Mouse (Mus musculus): ENCODE results near the gene Hcn2.

Hcn2 gene

DNA sequence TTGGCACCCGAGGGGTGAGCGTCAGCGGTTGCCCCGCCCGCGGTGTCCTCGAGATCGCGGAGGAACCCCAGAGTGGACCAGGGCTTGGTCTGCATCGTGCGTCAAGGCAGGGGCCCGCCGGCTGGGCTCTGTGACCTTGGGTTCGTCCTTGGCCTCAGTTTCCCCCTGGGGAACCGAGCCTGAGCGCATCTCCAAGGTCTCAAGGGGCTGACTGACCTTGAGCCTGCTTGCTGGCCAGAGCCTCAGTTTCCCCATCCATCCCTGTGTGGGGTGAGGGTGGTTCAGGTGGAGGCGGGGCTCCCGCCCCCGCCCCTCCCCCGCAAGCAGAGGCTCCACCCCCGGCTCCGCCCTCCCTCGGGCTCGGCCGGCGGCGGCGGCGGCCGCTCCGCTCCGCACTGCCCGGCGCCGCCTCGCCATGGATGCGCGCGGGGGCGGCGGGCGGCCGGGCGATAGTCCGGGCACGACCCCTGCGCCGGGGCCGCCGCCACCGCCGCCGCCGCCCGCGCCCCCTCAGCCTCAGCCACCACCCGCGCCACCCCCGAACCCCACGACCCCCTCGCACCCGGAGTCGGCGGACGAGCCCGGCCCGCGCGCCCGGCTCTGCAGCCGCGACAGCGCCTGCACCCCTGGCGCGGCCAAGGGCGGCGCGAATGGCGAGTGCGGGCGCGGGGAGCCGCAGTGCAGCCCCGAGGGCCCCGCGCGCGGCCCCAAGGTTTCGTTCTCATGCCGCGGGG is at the start of gene Hcn2:
Hcn2 (plus strand) TSS at position 381 of the 734 bp plus-strand sequence.
- no peak for DNase-seq (ENCODE audit: low spot score)

DNA sequence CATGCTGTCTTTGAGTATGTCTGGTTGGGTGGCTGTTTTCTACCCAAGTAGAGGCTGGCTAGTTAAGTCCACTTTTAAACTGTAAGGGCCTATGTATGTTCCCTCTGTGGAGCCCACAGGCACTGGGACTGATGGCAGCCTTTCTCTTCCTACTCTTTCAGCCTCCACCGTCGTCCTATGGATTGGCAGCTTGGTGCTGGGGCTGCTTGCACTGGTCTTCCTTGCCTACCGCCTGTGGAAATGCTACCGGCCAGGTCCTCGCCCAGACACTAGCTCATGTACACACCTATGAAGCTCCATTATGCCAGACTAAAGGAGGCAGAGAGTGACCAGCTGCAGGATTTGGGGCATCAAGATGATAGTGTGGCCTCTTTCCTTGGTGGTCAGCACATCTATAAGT is 48.4 kb upstream of the Hcn2 start:
- no peak for DNase-seq (ENCODE audit: low spot score)

DNA sequence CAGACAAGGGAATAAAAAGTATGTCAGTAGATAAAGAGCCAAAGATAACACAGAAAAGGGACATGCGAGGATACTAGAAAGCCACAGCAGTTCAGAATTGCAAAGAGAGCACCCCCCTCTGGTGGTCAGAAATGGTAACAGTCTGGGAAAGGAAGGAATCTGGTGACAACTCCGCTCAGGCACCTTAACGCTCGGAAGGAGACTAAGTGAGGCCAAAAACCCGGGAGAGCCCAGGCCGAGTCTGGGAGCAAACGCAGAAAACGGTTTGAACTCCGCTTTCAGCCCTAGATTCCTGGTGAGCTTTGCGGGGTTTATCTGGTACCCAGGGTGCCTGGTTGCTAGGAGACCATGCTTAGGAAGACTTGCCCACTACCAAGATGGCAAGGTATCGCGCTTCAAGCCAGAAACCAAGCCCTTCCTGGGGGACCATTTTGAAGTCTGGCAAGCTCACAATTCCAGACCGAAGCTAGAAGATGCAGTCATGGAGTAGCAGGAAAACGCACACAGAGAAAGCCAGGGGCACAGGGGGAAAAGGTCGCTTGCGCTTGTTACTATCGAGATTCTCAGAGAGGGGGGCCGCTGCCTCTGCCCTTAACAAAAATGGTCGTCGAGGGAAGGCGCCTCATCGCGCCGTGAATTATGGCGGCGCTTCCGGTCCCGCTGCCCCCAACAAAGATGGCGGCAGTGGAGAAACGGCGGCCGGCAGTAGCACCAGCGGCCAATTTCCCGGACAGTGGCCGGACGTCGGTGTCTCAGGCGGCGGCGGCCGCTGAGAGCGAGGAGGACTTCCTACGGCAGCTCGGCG is 47.5 kb upstream of the Hcn2 start, which contains the start of gene Tpgs1:
Tpgs1 (plus strand) TSS at position 599 of the 805 bp plus-strand sequence.
- DNase-seq (ENCODE audit: low spot score), result peak; percentile 76

DNA sequence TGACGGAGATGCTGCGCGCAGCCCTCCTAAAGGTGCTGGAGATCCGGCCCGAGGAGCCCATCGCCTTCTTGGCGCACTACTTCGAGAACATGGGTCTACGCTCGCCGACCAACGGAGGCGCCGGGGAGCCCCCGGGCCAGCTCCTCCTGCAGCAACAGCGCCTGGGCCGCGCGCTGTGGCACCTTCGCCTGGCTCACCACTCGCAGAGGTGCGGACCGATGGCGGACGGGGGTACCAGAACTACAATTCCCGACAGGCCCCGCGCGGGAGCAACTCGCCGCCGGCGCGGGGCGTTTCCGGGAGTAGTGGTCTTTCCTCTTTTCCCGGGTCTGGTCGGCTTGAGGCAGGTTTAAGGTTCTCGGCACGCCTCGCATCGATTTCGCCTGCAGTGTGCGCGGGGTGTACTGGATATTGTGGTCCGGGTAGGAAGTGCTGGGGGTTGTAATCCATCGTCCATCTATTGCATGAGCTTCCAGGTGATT is 46.8 kb upstream of the Hcn2 start:
- DNase-seq (ENCODE audit: low spot score), result peak; percentile 57

DNA sequence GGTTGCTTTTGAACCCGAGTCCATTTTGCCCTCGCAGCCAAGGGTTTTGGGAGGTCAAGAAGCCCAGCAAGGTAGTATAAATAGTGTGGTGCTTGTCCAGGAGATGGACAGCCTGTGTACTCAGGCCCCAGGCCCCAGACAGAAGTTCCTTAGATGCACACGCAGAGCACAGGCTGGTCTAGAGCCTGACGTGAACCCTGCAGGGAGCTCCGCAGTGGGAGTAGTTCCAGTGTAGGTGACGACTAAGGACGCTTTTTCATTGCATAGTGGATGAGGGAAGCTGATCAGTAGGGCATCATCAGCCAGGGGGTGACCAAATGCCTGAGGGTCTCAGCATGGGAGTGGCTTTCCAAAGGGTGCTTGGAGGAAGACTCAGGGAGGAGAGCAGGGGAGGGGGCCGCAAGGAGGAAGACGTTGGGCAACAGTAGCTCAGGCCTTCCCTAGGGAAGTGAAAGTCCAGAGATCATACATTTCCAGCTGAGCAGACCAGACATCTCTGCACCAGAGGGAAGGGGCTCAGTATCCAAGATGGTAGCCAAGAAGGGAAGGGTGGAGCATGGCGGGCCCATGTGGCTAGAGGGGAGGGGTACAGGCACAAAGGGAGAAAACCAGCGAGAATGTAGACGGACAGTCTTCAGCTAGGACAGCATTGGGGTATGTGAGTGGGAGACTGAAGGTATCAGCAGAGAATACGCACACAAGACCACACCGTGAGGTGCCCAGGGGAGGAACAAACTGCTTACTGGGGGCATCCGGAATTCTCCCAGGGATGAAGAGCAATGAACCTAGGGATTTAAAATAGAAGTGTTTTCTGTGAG is 46.2 kb upstream of the Hcn2 start:
- no peak for DNase-seq (ENCODE audit: low spot score)

DNA sequence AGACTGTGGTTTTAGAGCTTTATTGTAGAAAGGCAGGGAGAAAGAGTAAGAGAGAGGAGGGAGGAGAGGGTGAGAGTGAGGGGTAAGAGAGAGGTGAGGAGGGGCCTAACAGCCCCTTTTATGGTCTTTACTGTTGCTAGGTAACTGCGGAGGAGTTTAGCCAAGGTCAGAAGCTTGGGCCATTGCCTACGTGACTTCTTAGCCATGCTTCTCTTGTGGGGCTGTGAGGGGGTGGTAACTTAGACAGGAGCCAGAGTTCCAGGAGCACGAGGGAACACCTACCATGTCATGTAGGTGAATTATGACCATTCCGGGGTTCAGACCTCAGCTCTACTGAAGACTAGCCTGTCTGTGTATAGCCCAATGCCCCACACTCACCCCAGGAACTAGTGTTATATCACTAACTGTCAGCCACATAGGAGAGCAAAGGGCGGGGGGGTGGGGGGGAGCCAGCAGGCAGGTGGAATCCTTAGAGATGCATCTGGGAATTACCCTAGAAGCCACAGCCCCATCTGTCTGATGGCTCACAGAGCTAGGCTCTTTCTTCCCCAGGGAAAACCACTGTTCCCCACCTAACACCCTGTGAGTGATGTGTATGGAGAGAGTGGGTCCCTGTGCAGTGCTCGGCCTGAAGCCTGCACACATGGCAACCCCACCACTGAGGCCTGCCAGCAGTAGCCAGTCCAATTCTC is 44.9 kb upstream of the Hcn2 start:
- DNase-seq (ENCODE audit: low spot score), result no peak

DNA sequence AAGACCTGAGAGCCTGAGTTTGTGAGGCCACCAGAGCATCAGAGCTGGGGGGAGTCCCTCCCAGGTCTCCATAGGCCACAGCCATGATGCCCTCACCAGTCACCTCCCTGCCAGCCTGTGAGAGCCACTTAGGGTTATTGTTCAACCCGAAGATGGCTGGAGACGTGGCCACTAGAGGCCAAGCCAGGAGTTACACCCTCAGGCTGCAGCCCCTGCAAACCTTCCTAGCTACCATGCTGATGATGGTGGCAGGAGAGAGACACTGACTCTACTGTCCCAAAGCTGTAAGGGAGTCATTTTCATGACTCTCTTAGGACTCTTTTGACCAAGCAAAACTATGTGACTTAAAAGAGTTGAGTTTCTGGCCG is 44.4 kb upstream of the Hcn2 start:
- no peak for DNase-seq (ENCODE audit: low spot score)

DNA sequence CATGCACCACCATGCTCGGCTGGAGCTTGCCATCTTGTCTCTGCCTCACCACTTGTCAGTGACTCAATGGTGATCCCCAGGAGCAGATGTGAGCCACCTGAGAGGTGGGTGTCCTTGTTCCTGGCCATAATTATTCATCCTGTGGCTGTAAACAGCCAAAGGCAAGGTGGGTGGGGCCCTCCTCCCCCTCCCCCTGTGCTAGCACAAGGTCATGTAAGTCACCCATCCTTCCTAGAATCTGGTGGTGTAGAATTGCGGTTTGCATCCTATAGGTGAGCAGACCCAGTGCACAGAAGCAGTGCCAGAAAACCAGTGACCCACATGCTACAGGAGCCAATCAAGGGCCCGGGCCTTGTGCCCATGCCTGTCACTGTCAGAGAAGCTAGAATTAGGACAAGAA is 43.4 kb upstream of the Hcn2 start:
- DNase-seq (ENCODE audit: low spot score), result no peak

DNA sequence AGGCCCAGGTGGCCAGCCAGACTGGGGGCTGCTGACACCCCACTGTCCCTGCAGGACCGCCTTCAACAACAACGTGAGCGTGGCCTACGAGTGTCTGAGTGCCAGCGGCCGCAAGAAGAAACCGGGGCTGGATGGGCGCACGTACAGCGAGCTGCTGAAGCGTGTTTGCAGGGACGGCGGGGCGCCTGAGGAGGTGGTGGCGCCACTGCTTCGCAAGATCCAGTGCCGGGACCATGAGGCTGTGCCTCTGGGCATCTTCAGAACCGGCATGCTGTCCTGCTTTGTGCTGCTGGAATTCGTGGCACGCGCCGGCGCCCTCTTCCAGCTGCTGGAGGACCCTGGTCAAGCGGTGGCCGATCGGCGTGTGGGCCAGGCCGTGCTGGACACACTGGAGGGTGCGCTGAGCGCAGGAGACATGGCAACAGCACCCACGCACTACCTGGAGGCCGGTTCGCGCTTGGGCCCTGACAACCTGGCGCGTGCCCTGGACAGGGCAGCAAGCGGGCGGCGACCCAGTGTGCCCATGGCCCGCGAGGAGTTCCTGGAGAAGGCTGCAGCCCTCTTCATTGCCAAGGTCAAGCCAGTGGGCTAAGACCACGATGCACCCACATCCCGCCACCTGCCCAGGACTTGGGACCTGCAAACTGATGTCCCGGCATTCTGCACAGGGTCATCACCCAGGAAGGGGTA is 40.9 kb upstream of the Hcn2 start:
- DNase-seq (ENCODE audit: low spot score), result no peak

DNA sequence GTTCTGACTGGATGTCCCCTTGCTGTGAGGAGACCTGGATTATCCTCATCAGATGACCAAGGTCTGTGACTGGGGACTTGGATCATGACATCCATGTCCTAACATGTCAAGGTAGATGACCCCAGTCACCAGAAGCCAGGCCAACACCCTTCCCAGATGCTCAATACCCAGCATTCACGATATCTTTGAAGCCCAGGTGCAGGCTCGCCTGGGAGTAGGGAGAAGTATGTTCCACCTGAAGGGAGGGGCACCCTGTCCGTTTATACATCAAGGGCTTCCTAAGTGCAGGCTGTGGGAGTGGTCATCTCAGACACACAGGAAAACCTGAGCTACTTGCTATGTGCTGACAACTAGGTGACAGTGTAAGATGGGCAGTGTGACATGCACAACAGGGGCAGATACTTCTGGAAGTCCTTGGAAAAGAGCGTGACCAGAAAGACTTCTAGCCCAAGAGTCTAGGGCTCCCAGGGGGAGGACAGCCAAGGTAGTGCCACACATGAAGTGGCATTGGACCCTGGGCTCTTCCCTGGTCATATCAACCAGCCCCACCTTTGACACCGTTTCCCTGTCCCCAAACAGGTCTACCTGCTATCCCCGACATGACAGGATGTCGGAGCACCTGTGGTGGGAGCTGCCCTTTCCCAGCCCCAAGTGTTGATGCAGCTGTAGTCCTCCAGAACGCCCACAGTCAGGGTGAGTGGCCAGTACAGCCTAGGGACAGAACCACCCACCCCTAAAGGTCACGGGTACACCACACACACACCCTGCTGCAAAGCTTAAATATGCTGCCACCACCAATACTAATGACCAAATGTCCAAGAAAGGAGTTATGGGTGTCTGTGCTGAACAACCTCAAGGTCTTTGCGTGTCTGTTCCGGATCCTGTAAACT is 35.6 kb upstream of the Hcn2 start:
- DNase-seq (ENCODE audit: low spot score), result no peak

DNA sequence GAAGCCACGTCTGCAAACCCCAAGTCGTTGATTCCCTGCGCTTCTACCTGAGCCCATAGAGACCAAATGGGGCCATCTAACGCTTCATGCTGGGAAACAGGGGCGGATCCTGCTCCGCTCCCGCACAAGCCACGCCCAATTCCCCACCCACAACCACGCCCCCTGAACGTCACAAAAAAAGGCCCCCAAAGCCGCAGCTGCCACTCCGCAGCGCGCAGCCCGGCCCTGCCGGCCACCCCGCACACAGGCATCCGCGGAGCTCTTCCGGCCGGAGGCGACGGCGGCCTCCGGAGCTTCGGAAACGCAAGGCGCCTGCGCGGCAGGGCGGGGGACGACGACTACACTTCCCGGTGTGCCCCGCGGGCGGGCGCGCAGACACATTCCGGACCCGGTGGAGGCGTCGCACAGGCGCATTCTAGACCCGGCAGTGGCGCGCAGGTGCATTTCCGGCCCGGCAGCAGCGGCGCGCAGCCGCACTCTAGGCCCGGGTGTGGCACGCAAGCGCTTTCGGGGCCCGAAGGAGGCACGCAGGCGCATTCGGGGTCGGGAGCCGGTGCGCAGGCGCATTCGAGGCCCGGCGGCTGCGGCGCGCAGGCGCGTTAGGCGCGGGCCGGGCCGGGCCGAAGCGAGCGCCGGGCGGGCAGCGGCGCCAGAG is 34.7 kb upstream of the Hcn2 start, which contains the start of gene Cdc34:
Cdc34 (plus strand) TSS at position 605 of the 655 bp plus-strand sequence.
- DNase-seq (ENCODE audit: low spot score), result peak; percentile 96

DNA sequence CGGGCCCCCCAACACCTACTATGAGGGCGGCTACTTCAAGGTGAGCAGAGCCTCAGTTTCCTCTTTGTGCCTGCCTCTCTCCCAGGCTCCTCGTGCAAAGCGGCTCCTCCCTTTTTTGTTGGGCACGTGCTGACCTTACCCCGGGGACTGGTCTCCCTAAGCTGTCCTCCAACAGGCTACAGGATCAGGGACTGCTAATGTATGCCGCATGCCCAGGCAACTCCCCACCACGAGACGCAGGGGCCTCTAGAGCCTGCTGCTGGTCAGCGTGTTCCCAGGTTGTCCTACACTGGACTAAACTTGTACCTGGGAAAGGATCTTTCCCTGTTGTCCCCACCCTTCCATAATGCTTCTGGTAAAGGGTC is 33.9 kb upstream of the Hcn2 start:
- DNase-seq (ENCODE audit: low spot score), result no peak

DNA sequence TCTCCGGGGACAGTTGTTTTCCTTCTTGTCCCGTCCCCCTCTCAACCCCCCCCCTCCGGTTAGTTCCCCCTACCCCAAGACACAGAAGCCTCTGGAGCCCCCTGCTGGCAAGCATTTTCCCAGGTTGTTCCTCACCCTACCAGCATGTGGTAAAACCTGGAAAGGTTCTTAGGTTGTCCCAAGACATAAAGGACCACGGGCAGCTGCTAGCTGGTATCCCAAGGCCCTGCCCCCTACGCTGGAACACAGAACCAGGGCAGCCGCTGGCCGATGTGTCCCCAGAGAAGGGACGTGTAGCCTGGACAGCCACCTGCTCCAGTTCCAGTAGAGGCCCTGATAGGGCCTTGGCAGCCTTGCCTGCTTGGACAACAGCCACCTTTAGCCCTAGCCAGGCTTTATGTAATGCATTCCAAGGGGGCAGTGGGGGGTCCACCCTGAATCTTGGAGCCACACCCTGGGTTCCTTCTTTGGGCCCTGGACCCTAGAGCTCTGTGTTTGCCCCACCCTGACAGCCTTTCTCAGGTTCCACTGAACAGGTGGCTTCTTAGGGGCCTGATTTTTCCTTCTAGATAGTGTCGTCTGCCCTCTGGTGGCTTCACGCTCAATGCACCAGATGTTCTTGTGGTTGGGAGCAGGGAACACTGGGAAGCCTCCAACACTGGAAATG is 33.4 kb upstream of the Hcn2 start:
- no peak for DNase-seq (ENCODE audit: low spot score)

DNA sequence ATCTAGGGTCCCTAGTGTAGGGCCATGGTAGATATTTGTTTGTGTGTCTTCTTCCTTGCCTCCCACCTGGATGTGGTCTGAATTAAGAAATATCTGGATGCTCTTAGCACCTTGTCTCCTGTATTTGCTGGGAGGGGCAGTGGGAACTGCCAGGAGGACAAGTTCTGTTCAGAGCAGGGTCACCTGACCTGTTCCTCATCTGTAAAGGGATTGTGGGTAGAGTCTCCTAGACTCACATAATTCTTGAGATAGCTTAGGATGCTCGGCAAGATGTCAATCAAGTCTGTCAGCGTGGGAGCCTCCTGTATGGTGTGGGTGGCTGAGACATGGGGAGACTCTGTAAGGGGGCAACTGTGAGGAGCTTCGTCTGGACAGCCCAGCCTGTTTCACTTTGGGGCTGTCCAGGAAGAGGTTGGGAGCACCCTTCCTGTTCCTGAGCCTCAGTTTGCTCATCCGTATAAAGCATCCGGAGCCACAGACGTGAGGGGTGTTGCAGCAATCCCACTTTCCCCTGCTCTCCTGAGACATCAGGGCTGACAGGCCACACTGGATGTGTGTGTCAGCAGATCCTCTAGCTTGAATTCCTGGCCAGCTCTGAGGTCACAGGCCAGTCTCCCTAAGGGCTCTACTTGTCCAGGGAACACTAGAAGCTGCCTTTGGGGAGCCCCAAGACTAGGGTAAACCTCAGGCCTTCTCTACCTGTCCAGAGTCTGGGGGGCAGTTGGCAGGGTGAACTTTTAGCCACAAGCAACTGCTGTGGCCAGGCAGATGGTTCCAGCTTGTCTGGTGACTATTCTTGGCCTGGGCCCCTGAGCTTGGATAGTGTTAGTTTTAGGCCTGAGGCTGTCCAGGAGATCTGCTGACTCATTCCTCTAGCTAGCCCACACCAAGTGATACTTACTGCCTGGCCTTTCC is 32.5 kb upstream of the Hcn2 start:
- no peak for DNase-seq (ENCODE audit: low spot score)

DNA sequence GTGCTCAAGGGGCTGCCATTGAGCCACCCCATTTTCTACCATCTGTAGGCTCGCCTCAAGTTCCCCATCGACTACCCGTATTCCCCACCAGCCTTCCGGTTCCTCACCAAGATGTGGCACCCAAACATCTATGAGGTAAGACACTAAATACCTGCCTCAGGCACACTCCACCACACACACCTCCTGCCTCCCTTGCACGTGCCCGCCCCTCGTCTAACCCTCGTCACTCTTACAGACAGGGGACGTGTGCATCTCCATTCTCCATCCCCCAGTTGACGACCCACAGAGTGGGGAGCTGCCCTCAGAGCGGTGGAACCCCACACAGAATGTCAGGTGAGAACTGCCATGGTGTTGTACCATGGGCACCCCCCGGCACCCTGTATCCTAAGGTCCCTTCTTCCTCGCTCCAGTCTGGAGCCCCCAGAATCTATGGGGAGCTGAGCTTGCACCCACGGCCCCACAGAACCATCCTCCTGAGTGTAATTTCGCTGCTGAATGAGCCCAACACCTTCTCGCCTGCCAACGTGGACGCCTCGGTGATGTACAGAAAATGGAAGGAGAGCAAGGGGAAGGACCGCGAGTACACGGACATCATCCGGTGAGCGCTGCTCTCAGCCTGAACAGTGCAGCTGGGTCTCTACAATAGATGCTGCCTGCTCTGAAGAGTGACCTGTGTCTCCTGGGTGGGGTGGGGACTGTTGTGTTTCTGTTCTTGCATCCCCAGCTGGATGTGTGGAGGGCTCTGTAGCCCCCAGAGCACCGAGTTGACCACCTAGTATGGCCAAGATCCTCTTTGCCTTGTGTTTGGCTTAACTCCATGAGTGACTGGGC is 31.4 kb upstream of the Hcn2 start:
- no peak for DNase-seq (ENCODE audit: low spot score)

DNA sequence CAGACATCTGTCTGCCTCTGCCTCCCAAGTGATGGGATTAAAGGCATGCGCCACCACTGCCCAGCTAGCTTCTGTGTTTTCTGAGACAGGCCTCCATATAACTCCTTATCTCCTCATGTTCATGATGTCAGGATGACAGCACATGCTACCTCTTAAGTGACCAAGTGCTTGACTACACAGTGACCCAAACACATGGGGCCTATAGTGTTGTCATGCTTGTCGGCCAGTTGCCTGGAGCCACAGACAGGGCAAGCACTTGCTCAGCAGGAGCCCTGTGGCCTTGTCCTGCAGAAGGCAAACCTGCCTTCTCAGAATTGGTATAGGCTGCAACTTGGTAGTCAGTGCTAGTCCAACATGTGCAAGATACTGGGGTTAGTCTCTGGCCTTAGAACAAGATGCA is 30.2 kb upstream of the Hcn2 start:
- DNase-seq (ENCODE audit: low spot score), result no peak

DNA sequence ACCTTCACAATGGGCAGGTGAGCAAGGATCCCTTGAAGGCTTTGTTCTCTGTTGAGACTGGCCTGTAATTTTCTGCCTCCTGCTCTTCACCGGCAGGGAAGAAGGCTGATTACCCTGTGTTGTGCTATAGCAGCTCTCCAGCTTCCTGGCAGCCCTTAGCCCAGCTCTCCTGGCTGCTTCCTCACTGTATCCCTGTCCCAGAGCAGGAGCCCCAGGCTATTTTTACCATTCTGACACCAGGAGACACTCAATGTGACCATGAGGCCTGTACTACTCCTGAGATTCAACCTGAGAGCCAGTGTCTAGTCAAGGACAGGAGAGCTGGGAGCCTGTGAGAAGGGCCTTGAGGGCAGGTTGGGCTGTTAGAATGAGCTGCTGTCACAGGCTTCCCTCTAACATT is 29.7 kb upstream of the Hcn2 start:
- DNase-seq (ENCODE audit: low spot score), result no peak
